Mouse (Mus musculus): ENCODE data around the gene Sit1.

- no peak for TF ChIP-seq POLR2A (IDR thresholded peaks at IDR 0.05; ENCODE audit: borderline replicate concordance, control insufficient read depth, low read depth, low read length)
- no peak for TF ChIP-seq CTCF (IDR thresholded peaks at IDR 0.05; ENCODE audit: control insufficient read depth, insufficient read depth, low read length)
Measured at GRCm38 (mm10) chr4:43512653-43513052, 29.1 kb upstream of the Sit1 start.
